Mouse (Mus musculus) midbrain, embryonic 11.5 days (tissue): ENCODE data around the gene Gm17662. TPM values are rescaled to one million over a fixed set of nuclear protein-coding genes. Genes with fewer than 3 reads are reported as not detected.

Source experiments
- ATAC-seq: fragments of 200-750 bp; cut with Nextera tagmentation; 2 replicates; pipeline ENCODE4 v1.8.0; 2017; ENCODE audit warnings: moderate TSS enrichment, moderate library complexity; ENCODE audit not compliant: low FRiP score
- DNase-seq: peaks from one replicate; pipeline ENCODE4 v3.0.0; 2015; ENCODE audit warnings: low spot score; ENCODE audit errors: missing footprints
- H3K27ac ChIP-seq: fragments of 300-500 bp; sonication (generic); 2 replicates; pipeline ENCODE4 v1.5.1; 2014; ENCODE audit warnings: low read depth, low read length
- H3K27me3 ChIP-seq: fragments of 300-500 bp; sonication (generic); 2 replicates; pipeline ENCODE4 v1.6.1; 2014; ENCODE audit warnings: mild to moderate bottlenecking, low read length, moderate library complexity, mixed read lengths; ENCODE audit not compliant: control insufficient read depth, insufficient read depth
- H3K36me3 ChIP-seq: fragments of 300-500 bp; sonication (generic); 2 replicates; pipeline ENCODE4 v1.6.1; 2014; ENCODE audit warnings: mild to moderate bottlenecking, low read length, moderate library complexity, mixed read lengths; ENCODE audit not compliant: control insufficient read depth, insufficient read depth
- H3K4me1 ChIP-seq: fragments of 300-500 bp; sonication (generic); 2 replicates; pipeline ENCODE4 v1.6.1; 2014; ENCODE audit warnings: low read length; ENCODE audit not compliant: control insufficient read depth, insufficient read depth
- H3K4me2 ChIP-seq: fragments of 300-500 bp; sonication (generic); 2 replicates; pipeline ENCODE4 v1.6.1; 2014; ENCODE audit warnings: mild to moderate bottlenecking, moderate library complexity
- H3K4me3 ChIP-seq: fragments of 300-500 bp; sonication (generic); 2 replicates; pipeline ENCODE4 v1.5.1; 2014; ENCODE audit warnings: low read depth, low read length
- H3K9ac ChIP-seq: fragments of 300-500 bp; sonication (generic); 2 replicates; pipeline ENCODE4 v1.6.1; 2014; ENCODE audit warnings: low read length
- H3K9me3 ChIP-seq: fragments of 300-500 bp; sonication (generic); 2 replicates; pipeline ENCODE4 v1.6.1; 2016; ENCODE audit warnings: low read length; ENCODE audit not compliant: control insufficient read depth
- WGBS: fragments of 180-500 bp; shearing (Covaris S2); extraction: QIAGEN DNeasy Blood & Tissue Kit; methylation state at CpG from one replicate; pipeline ENCODE4 v1.1.7; 2014; 5-methylcytosine and 5-hydroxymethylcytosine counted together
- polyA plus RNA-seq: library from polyadenylated mRNA; unstranded; fragments of >200 nt; fragmentation: Nextera tagmentation; extraction: Ambion mirVana; gene quantifications from 2 replicates; pipeline ENCODE4 v1.2.1, GENCODE M21; 2014

Gm17662 gene
- polyA plus RNA-seq, 1 experiment from 2014 or later, result not detected

GRCm38 (mm10) chr4:104905049-104905448, 47.9 kb downstream of the Gm17662 start:
- Histone ChIP-seq H3K27me3 (no peaks in the 10 kb centered on the region), H3K36me3 (no peaks in the 10 kb centered on the region), H3K4me3 (no peak overlapping the region), H3K4me2 (no peak overlapping the region), H3K27ac (no peak overlapping the region), H3K4me1 (no peaks in the 10 kb centered on the region), H3K9me3 (no peaks in the 10 kb centered on the region), H3K9ac (no peak overlapping the region)
- ATAC-seq, result no peak
- 85% methylated on average over 6 of the region's 6 CpGs for WGBS
- DNase-seq, result no peak

Other genes starting within 250 kb of the Gm17662 start
- gene C8b, start 91.0 kb upstream of the Gm17662 start, polyA plus RNA-seq, result not detected in 2 replicates
- gene C8a, start 19.1 kb downstream of the Gm17662 start, polyA plus RNA-seq, result not detected in 2 replicates
- 0.07 TPM in 1 of 2 replicates, not detected in the other for gene Fyb2, start 56.1 kb downstream of the Gm17662 start, polyA plus RNA-seq